Mouse (Mus musculus) hindbrain, embryonic 15.5 days (tissue): ENCODE data around the gene Gna14. TPM values are rescaled to one million over a fixed set of nuclear protein-coding genes. Genes with fewer than 3 reads are reported as not detected.

Source experiments
- ATAC-seq: fragments of 200-750 bp; cut with Nextera tagmentation; 2 replicates; pipeline ENCODE4 v1.8.0; 2017; ENCODE audit warnings: low read depth, moderate number of reproducible peaks, moderate TSS enrichment; ENCODE audit not compliant: low FRiP score
- H3K27ac ChIP-seq: fragments of 300-500 bp; sonication (generic); replicated peaks from 2 replicates; pipeline ENCODE4 v1.5.1; 2015; ENCODE audit warnings: mild to moderate bottlenecking, inconsistent platforms
- H3K27me3 ChIP-seq: fragments of 300-500 bp; sonication (generic); 2 replicates; pipeline ENCODE4 v1.6.1; 2015; ENCODE audit warnings: control low read depth, inconsistent platforms
- H3K36me3 ChIP-seq: fragments of 300-500 bp; sonication (generic); 2 replicates; pipeline ENCODE4 v1.6.1; 2015; ENCODE audit warnings: control low read depth, inconsistent platforms
- H3K4me1 ChIP-seq: fragments of 300-500 bp; sonication (generic); replicated peaks from 2 replicates; pipeline ENCODE4 v1.6.1; 2015; ENCODE audit warnings: control low read depth, inconsistent platforms
- H3K4me2 ChIP-seq: fragments of 300-500 bp; sonication (generic); 2 replicates; pipeline ENCODE4 v1.6.1; 2015; ENCODE audit warnings: moderate library complexity, mild to moderate bottlenecking, inconsistent platforms
- H3K4me3 ChIP-seq: fragments of 300-500 bp; sonication (generic); 2 replicates; pipeline ENCODE4 v1.5.1; 2015; ENCODE audit warnings: mild to moderate bottlenecking, inconsistent platforms
- H3K9ac ChIP-seq: fragments of 300-500 bp; sonication (generic); 2 replicates; pipeline ENCODE4 v1.6.1; 2015; ENCODE audit warnings: inconsistent platforms
- H3K9me3 ChIP-seq: fragments of 300-500 bp; sonication (generic); 2 replicates; pipeline ENCODE4 v1.6.1; 2016; ENCODE audit warnings: control low read depth, inconsistent platforms
- WGBS: fragments of 180-500 bp; shearing (Covaris S2); methylation state at CpG from one replicate; pipeline ENCODE4 v1.1.7; 2015; 5-methylcytosine and 5-hydroxymethylcytosine counted together
- polyA plus RNA-seq: library from polyadenylated mRNA; unstranded; fragments of >200 nt; fragmentation: Nextera tagmentation; extraction: Ambion mirVana; gene quantifications from 2 replicates; pipeline ENCODE4 v1.2.1, GENCODE M21; 2015

Gna14 gene
- polyA plus RNA-seq, 1 experiment from 2014 or later: 0.60 TPM

DNA sequence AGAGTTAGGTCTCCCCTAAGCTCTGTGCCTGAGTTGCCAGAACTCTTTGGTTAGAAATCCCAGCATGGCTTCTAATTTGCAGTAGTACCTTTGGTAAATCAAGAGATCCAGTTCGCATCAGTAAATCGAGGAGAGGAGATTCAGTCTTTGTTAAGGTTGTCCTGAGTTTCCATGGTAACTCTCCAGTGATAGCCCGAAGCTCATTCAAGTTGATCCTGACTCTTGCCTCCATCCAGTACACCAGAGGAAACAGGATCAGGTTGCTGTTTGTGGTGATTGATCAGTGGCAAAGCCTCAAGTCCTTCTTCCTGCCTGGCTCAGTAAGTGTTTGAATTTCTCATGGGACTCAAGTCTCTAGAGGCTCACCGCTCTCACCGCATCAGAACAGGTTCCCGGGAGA, 24.7 kb downstream of the Gna14 start:
- WGBS: 48% methylated on average over 6 of the region's 6 CpGs

DNA sequence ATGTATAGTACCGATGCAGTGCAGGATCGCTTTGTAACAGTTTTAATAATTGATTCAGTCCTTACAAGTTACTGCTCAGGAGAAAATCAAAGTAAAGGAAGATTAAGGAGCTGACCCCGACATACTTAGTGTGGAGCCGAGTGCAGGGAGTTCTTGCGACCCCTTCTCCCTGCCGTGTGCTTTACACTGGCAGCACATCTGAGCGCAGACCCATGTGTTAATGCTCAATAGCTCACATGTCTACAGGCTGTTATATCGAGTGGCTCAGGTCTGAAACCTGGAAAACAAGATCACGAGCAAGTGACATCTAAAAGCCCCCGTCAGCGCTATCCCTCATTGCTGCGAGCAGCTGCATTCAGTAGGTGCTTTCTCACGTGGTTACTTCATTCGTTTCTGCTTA, 25.3 kb downstream of the Gna14 start:
- Histone ChIP-seq H3K4me3 (no peak overlapping the region), H3K9ac (no peak overlapping the region), H3K27ac (no peak overlapping the region), H3K27me3 (no peaks in the 10 kb centered on the region), H3K4me2 (no peak overlapping the region), H3K9me3 (no peaks in the 10 kb centered on the region), H3K36me3 (no peaks in the 10 kb centered on the region), H3K4me1 (peaks cover 4% of the 10 kb centered on the region; the same call in 1 of the 2 replicates)
- ATAC-seq: no peak
- 87% methylated on average over 14 of the region's 14 CpGs for WGBS

More for the DNA sequence above, 24.7 kb downstream of the Gna14 start:
- H3K27me3 ChIP-seq: no peaks in the 10 kb centered on the region
- no peak overlapping the region for H3K27ac ChIP-seq
- no peak for ATAC-seq
- H3K4me3 ChIP-seq: no peak overlapping the region
- no peak overlapping the region for H3K4me2 ChIP-seq
- H3K9ac ChIP-seq: no peak overlapping the region
- H3K4me1 ChIP-seq: peaks cover 4% of the 10 kb centered on the region; the same call in 1 of the 2 replicates
- H3K9me3 ChIP-seq: no peaks in the 10 kb centered on the region
- H3K36me3 ChIP-seq: no peaks in the 10 kb centered on the region

DNA sequence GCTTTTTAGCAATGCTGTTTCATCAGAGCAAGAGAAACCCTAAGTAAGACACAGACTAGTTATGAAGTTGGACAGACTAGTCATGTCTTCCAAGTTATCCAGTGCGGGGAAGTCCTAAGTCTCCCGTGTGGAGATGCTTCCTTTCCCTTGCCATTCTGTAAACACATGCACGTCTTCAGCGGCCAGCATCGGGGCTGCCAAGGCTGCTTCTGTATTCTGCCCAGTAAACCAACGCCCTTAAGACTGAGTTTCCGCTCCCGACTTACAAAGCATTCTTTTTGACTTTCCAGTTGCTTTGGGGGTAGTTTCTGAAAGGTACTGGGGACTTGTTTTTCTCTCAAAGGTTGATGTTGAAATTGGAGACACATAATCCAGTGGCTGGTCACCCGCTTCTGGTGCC, 26.9 kb downstream of the Gna14 start:
- no peak overlapping the region for H3K4me2 ChIP-seq
- 86% methylated on average over 9 of the region's 9 CpGs for WGBS
- H3K4me3 ChIP-seq: no peak overlapping the region
- no peaks in the 10 kb centered on the region for H3K27me3 ChIP-seq
- no peak overlapping the region for H3K9ac ChIP-seq
- no peak for ATAC-seq
- H3K27ac ChIP-seq: no peak overlapping the region
- no peaks in the 10 kb centered on the region for H3K36me3 ChIP-seq
- H3K4me1 ChIP-seq: peaks cover 4% of the 10 kb centered on the region; the same call in 1 of the 2 replicates
- H3K9me3 ChIP-seq: no peaks in the 10 kb centered on the region

DNA sequence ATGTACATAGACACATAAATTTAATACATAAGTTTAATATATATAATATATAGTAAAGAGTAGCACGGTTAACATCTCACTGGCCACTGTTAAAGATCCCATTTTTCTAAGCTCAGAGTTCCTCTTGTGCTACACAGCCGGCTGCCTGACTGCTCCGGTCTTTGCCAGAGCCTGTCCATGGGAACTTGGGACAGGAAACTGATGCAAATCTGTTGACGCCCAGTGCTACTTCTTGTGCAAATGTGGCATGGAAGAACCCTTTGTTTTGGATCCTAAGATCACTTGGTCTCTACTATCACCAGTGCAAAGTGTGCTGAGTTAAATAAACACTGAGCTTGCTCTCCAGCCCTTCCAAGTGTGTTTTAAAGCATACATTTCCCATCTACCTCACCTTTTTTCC, 29.2 kb downstream of the Gna14 start:
- Histone ChIP-seq H3K27me3 (no peaks in the 10 kb centered on the region), H3K4me1 (peaks cover 4% of the 10 kb centered on the region; the same call in 1 of the 2 replicates), H3K36me3 (no peaks in the 10 kb centered on the region), H3K9me3 (no peaks in the 10 kb centered on the region), H3K9ac (no peak overlapping the region), H3K27ac (no peak overlapping the region), H3K4me2 (no peak overlapping the region), H3K4me3 (no peak overlapping the region)
- no peak for ATAC-seq
- 65% methylated on average over 4 of the region's 4 CpGs for WGBS

DNA sequence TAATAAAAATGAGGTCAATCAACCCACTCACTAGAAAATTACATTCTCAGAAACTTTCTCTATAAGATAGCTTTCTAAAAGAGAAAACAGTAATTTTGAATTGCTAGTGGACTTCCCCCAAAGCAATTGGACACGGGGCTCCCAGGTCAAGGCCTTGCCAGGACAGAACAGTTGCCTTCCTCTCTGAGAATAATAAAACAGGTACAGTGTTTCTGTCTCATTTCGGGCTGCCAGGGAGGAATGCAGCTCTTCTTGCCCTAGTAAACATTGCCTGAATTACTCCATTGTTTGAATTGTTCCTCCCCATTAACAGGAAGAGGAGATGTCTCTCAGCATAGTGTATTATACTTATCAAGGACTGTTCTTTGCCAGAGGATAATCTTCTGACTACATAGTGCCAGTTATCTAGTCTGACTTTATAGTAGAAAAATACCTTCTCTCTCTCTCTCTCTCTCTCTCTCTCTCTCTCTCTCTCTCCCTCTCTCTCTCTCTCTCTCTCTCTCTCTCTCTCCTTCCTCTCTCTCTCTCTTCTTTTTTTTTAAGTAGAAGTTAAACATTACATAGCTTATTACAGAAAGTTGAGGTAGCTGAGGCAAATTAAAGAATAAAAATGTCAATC, 33.3 kb downstream of the Gna14 start:
- Histone ChIP-seq H3K9me3 (no peaks in the 10 kb centered on the region), H3K27ac (no peak overlapping the region), H3K27me3 (no peaks in the 10 kb centered on the region), H3K36me3 (no peaks in the 10 kb centered on the region), H3K4me2 (no peak overlapping the region), H3K4me1 (no peaks in the 10 kb centered on the region), H3K9ac (no peak overlapping the region), H3K4me3 (no peak overlapping the region)
- no peak for ATAC-seq
- WGBS: 69% methylated on average over 2 of the region's 2 CpGs

DNA sequence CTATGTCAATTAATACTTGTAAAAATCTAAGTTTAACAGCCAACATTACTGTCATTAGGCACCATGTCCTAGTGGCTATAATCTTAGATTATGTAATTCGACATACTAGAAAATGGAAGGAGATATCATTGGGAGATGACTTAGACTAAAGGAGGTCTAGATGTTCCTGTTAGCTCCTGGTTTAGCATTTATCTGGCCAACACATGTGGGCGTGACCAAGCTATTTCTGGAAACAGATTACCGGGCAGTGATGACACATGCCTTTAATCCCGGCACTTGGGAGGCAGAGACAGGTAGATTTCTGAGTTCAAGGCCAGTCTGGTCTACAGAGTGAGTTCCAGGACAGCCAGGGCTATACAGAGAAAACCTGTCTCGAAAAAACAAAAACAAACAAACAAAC, 37.1 kb downstream of the Gna14 start:
- H3K9me3 ChIP-seq: no peaks in the 10 kb centered on the region
- no peaks in the 10 kb centered on the region for H3K27me3 ChIP-seq
- no peaks in the 10 kb centered on the region for H3K4me1 ChIP-seq
- H3K36me3 ChIP-seq: no peaks in the 10 kb centered on the region
- no peak overlapping the region for H3K4me3 ChIP-seq
- no peak overlapping the region for H3K4me2 ChIP-seq
- H3K9ac ChIP-seq: no peak overlapping the region
- H3K27ac ChIP-seq: no peak overlapping the region
- ATAC-seq: no peak
- 86% methylated on average over 5 of the region's 5 CpGs for WGBS

DNA sequence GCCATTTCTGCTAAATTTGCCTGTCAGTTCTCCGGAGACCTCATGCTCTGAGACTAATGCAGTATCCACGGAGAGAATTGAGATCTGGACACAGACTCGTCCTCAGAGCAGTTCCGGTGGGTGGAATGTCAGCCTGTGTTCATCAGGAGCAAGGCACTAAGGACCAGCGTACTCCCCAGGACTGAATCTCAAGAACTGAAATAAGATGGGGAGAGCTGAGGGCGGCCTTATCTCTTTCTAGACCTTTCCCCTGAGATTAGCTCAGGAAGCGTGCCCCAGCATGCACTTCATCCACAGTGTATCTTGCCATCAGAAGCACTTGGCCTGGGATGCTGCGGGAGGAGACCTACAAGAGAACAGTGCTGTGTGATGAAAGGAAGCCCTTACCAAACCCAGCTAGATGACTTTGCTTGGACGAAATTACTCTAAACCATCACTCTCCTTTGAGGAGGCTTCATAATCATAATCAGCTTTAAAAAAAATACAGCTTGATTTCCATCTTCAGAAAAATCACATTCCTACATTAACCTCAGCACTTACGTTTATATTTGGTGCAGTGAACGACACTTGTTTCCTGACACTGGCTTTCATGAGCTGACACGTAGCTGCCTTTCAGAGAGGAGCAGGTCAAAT, 41.9 kb downstream of the Gna14 start:
- Histone ChIP-seq H3K4me2 (no peak overlapping the region), H3K36me3 (no peaks in the 10 kb centered on the region), H3K4me3 (no peak overlapping the region), H3K27ac (no peak overlapping the region), H3K4me1 (no peaks in the 10 kb centered on the region), H3K27me3 (no peaks in the 10 kb centered on the region), H3K9me3 (no peaks in the 10 kb centered on the region), H3K9ac (no peak overlapping the region)
- WGBS: 81% methylated on average over 12 of the region's 12 CpGs
- no peak for ATAC-seq

DNA sequence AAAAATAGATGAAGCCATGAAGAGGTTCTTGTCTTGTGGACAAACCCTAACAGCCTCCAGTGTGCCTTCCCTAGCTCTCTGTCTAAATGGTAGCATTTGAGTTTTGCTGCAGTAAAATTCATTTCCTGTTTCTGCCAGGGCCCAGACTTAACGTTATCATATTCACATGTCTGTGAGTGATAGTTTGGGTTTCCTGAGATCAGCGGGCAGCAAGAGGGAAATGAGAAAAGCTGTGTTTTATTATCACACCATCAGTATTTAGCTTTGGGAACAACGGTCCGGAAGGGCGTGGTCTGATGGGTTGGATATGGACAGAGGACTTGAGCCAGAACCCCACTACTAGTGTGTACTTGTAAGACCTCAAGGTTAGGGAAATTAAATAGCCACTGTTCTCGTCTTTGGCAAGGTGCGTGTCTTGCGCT, 42.6 kb downstream of the Gna14 start:
- no peak overlapping the region for H3K9ac ChIP-seq
- no peak overlapping the region for H3K27ac ChIP-seq
- ATAC-seq: no peak
- no peak overlapping the region for H3K4me3 ChIP-seq
- 79% methylated on average over 8 of the region's 8 CpGs for WGBS
- no peak overlapping the region for H3K4me2 ChIP-seq
- H3K36me3 ChIP-seq: no peaks in the 10 kb centered on the region
- H3K27me3 ChIP-seq: no peaks in the 10 kb centered on the region
- no peaks in the 10 kb centered on the region for H3K4me1 ChIP-seq
- no peaks in the 10 kb centered on the region for H3K9me3 ChIP-seq

DNA sequence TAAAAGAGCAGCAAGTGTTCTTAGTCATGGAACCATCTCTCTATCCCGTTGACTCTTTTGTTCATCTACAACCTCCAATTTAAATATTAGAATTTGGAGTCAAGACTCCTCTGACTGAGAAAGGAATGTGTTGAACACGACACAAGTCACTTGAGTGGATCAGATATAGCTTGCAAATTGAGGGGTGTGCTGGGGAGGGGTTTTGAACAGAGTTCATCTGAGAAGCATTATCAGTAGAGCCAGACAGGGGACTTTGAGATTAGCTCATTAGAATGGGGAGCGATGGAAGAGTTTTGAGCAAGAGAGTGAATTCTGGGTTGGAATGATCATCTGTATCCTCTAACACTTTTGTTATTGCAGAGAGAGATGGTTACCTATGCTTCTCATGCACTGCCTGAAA, 46.5 kb downstream of the Gna14 start:
- H3K36me3 ChIP-seq: no peaks in the 10 kb centered on the region
- H3K9ac ChIP-seq: no peak overlapping the region
- H3K27ac ChIP-seq: no peak overlapping the region
- no peak overlapping the region for H3K4me3 ChIP-seq
- whole genome bisulfite sequencing: 89% methylated on average over 3 of the region's 3 CpGs
- no peaks in the 10 kb centered on the region for H3K27me3 ChIP-seq
- no peak overlapping the region for H3K4me2 ChIP-seq
- no peaks in the 10 kb centered on the region for H3K9me3 ChIP-seq
- H3K4me1 ChIP-seq: no peaks in the 10 kb centered on the region
- no peak for ATAC-seq

DNA sequence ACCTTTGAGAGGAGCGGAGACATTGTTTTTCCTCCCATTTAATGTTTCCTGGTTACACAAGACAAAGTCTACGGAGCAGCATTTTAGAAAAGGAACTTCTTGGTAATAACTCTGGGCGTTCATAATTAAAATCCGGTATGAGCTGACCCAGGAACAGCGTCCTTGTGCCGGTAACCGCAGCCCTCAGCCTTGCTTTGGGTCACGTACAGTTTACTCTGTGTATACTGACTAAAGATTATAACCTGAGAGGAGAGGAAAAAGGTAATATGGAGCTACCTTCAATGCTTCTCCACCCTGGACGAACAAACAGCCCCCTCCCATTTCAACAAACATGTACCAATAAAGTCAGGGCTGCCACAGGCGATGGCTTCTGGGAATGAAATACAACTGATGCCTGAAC, 48.7 kb downstream of the Gna14 start:
- 89% methylated on average over 10 of the region's 10 CpGs for WGBS
- no peaks in the 10 kb centered on the region for H3K36me3 ChIP-seq
- H3K4me3 ChIP-seq: no peak overlapping the region
- H3K9me3 ChIP-seq: no peaks in the 10 kb centered on the region
- H3K4me2 ChIP-seq: no peak overlapping the region
- no peak overlapping the region for H3K9ac ChIP-seq
- H3K27ac ChIP-seq: no peak overlapping the region
- H3K4me1 ChIP-seq: no peaks in the 10 kb centered on the region
- H3K27me3 ChIP-seq: no peaks in the 10 kb centered on the region
- no peak for ATAC-seq

DNA sequence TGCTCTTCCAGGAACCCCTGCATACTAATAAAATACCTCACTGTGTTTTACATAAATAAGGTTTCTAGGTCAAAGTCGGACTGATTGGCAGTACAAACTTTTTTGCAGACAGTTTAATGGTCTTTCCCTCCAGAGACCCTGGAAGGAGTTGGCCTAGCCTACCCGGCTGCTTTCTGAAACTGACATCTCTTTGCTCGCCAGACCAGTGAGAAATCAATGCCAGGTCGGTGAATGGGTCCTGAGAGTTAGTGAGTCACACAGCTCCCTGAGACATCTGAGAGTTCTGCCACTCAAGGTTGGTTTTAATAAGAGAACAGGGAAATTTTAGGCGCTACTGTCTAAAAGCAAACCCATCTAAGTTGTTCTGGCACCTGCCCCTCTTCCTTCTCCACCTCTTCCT, 49.1 kb downstream of the Gna14 start:
- H3K4me1 ChIP-seq: no peaks in the 10 kb centered on the region
- H3K9me3 ChIP-seq: no peaks in the 10 kb centered on the region
- no peak overlapping the region for H3K4me3 ChIP-seq
- 65% methylated on average over 5 of the region's 5 CpGs for WGBS
- ATAC-seq: no peak
- no peaks in the 10 kb centered on the region for H3K36me3 ChIP-seq
- no peak overlapping the region for H3K9ac ChIP-seq
- H3K4me2 ChIP-seq: no peak overlapping the region
- H3K27ac ChIP-seq: no peak overlapping the region
- H3K27me3 ChIP-seq: no peaks in the 10 kb centered on the region

DNA sequence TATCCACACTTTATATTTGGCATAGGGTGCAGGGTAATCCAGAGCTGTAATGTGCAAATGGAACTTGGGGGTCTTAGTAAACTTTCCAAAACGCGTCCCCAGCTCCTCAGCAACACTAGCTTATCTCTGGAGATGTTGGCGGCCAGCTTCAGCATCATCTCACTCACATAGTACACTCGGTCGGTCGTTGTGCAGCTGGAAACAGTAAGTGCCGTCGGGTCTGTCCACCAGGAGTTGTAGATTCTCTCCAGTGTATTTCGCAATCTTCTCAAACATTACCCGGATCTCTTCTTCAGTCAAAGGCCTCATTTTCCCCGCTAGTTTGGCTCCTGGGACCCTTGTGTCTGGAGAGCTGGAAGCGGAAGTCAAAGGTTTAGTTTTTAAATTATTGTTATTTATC, 55.2 kb downstream of the Gna14 start:
- Histone ChIP-seq H3K4me2 (no peak overlapping the region), H3K9ac (no peak overlapping the region), H3K27me3 (no peaks in the 10 kb centered on the region), H3K4me1 (no peaks in the 10 kb centered on the region), H3K27ac (no peak overlapping the region), H3K4me3 (no peak overlapping the region), H3K9me3 (no peaks in the 10 kb centered on the region), H3K36me3 (no peaks in the 10 kb centered on the region)
- ATAC-seq: no peak
- 82% methylated on average over 12 of the region's 12 CpGs for WGBS

DNA sequence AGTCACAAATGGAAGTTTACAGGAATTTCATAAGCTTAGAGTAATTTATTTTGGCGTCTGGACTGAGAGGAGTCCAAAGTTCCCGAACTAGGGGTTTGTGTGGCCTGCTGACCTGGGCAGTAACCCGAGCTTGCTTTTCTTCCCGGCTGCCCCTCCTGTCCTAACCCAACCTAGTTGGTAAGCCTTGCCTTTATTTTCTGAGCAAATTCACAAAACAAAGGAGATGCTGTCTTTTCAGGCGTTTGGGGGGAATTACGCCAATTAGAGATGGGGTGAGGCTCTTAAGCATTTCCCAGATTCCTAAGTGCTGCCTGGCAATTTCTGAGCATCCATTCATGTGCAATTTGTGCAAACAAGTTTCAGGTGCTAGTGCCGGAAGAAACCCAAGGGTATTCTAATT, 55.9 kb downstream of the Gna14 start:
- ATAC-seq: no peak
- Histone ChIP-seq H3K4me3 (no peak overlapping the region), H3K4me1 (no peaks in the 10 kb centered on the region), H3K27ac (no peak overlapping the region), H3K27me3 (no peaks in the 10 kb centered on the region), H3K9ac (no peak overlapping the region), H3K36me3 (no peaks in the 10 kb centered on the region), H3K4me2 (no peak overlapping the region), H3K9me3 (no peaks in the 10 kb centered on the region)
- 20% methylated on average over 7 of the region's 7 CpGs for WGBS
